Mouse (Mus musculus) heart, postnatal 0 days (tissue): Measurements from ENCODE around the gene Mrgpre. TPM values are rescaled to one million over a fixed set of nuclear protein-coding genes. Genes with fewer than 3 reads are reported as not detected.
A peak's percentile ranks its signal among the peaks of the same experiment; 100 is the strongest.

Experiments used
- ATAC-seq: fragments of 200-750 bp; cut with Nextera tagmentation; 2 replicates; pipeline ENCODE4 v1.8.0; 2017; ENCODE audit warnings: low read depth, moderate number of reproducible peaks, moderate library complexity; ENCODE audit not compliant: insufficient read depth
- DNase-seq: peaks from one replicate; pipeline ENCODE4 v3.0.0-alpha.2; 2016; ENCODE audit warnings: low spot score
- H3K27ac ChIP-seq: fragments of 300-500 bp; sonication (generic); 2 replicates; pipeline ENCODE4 v1.5.1; 2014; ENCODE audit warnings: low read depth, mild to moderate bottlenecking
- H3K27me3 ChIP-seq: fragments of 300-500 bp; sonication (generic); 2 replicates; pipeline ENCODE4 v1.6.1; 2014; ENCODE audit warnings: low read length, mixed read lengths; ENCODE audit not compliant: control insufficient read depth, insufficient read depth
- H3K36me3 ChIP-seq: fragments of 300-500 bp; sonication (generic); replicated peaks from 2 replicates; pipeline ENCODE4 v1.6.1; 2014; ENCODE audit warnings: low read length, mixed read lengths; ENCODE audit not compliant: control insufficient read depth, insufficient read depth
- H3K4me1 ChIP-seq: fragments of 300-500 bp; sonication (generic); 2 replicates; pipeline ENCODE4 v1.6.1; 2014; ENCODE audit warnings: antibody characterized with exemption; ENCODE audit not compliant: control insufficient read depth, insufficient read depth
- H3K4me2 ChIP-seq: fragments of 300-500 bp; sonication (generic); 2 replicates; pipeline ENCODE4 v1.6.1; 2014; ENCODE audit warnings: low read depth, mild to moderate bottlenecking, low read length, moderate library complexity
- H3K4me3 ChIP-seq: fragments of 300-500 bp; sonication (generic); 2 replicates; pipeline ENCODE4 v1.5.1; 2014; ENCODE audit warnings: low read depth, low read length
- H3K9ac ChIP-seq: fragments of 300-500 bp; sonication (generic); replicated peaks from 2 replicates; pipeline ENCODE4 v1.6.1; 2014; ENCODE audit warnings: low read depth, low read length, mixed read lengths
- H3K9me3 ChIP-seq: fragments of 300-500 bp; sonication (generic); replicated peaks from 2 replicates; pipeline ENCODE4 v1.6.1; 2016; ENCODE audit warnings: low read length; ENCODE audit not compliant: control insufficient read depth
- CTCF ChIP-seq: IDR thresholded peaks from 2 replicates; pipeline ENCODE4 v1.5.1; 2016; ENCODE audit warnings: antibody characterized with exemption, control low read depth, low read depth
- EP300 ChIP-seq: IDR thresholded peaks from 2 replicates; pipeline ENCODE4 v1.6.1; 2016; ENCODE audit warnings: antibody characterized with exemption, low read depth
- WGBS: fragments of 180-500 bp; shearing (Covaris S2); extraction: QIAGEN DNeasy Blood & Tissue Kit; methylation state at CpG from one replicate; pipeline ENCODE4 v1.1.7; 2014; 5-methylcytosine and 5-hydroxymethylcytosine counted together
- microRNA-seq: library from miRNA; unstranded; fragments of <30 nt; microRNA quantifications from one replicate; pipeline ENCODE4, GENCODE M21; 2016
- polyA plus RNA-seq: library from polyadenylated mRNA; unstranded; fragments of >200 nt; fragmentation: Nextera tagmentation; extraction: Ambion mirVana; gene quantifications from 2 replicates; pipeline ENCODE4 v1.2.1, GENCODE M21; 2015
- total RNA-seq: library from RNA; depleted of rRNA; stranded (reverse); fragments of >200 nt; gene quantifications from 2 replicates; pipeline ENCODE4 v1.2.3, GENCODE M21; 2014; ENCODE audit warnings: low replicate concordance; rRNA removed

Mrgpre gene
- total and polyA plus RNA-seq, 2 experiments from 2014 or later = 0.92 to 3.9 TPM

GRCm38 (mm10) chr7:143729886-143730285 is 54.4 kb downstream of the Mrgpre start:
- 64% methylated on average over 10 of the region's 10 CpGs for WGBS
- H3K27ac ChIP-seq = no peak overlapping the region
- DNase-seq (no peak), ATAC-seq (peak; percentile 40; the same call in 1 of the 2 replicates)
- no peak for TF ChIP-seq CTCF
- no peak for TF ChIP-seq EP300
- no peak overlapping the region for H3K9ac ChIP-seq
- no peak overlapping the region for H3K4me3 ChIP-seq
- H3K4me2 ChIP-seq = no peak overlapping the region
- no peaks in the 10 kb centered on the region for H3K27me3 ChIP-seq
- H3K4me1 ChIP-seq = peaks cover 11% of the 10 kb centered on the region
- no peaks in the 10 kb centered on the region for H3K9me3 ChIP-seq
- H3K36me3 ChIP-seq = 0 out of 2 replicates have a peak, but pooled peaks cover 5% of the 10 kb centered on the region

Small RNA genes lying within 50 kb of the gene (microRNA-seq; reads per million reads assigned to microRNA genes)
- not detected for gene Gm22064

Other genes with a start within 250 kb of the Mrgpre start
- 142 and 153 TPM in 2 replicates for gene Nap1l4, start 235.4 kb downstream of the Mrgpre start, total RNA-seq
- gene Nap1l4, start 235.4 kb downstream of the Mrgpre start, polyA plus RNA-seq = 193 and 200 TPM in 2 replicates
- 7.0 and 15.4 TPM in 2 replicates for gene Cars, start 184.4 kb downstream of the Mrgpre start, total RNA-seq
- gene Cars, start 184.4 kb downstream of the Mrgpre start, polyA plus RNA-seq = 14.7 TPM in 2 replicates
- gene Tnfrsf26, start 155.8 kb downstream of the Mrgpre start, total RNA-seq = 0.12 and 0.84 TPM in 2 replicates
- gene Tnfrsf26, start 155.8 kb downstream of the Mrgpre start, polyA plus RNA-seq = 0.37 and 0.38 TPM in 2 replicates
- gene Tnfrsf22, start 134.8 kb downstream of the Mrgpre start, total RNA-seq = 1.9 and 3.2 TPM in 2 replicates
- gene Tnfrsf22, start 134.8 kb downstream of the Mrgpre start, polyA plus RNA-seq = 2.6 and 2.9 TPM in 2 replicates
- 2.0 and 2.5 TPM in 2 replicates for gene Tnfrsf23, start 98.6 kb downstream of the Mrgpre start, total RNA-seq
- 1.9 and 2.3 TPM in 2 replicates for gene Tnfrsf23, start 98.6 kb downstream of the Mrgpre start, polyA plus RNA-seq
- 57.4 and 58.7 TPM in 2 replicates for gene Osbpl5, start 27.5 kb downstream of the Mrgpre start, total RNA-seq
- gene Osbpl5, start 27.5 kb downstream of the Mrgpre start, polyA plus RNA-seq = 16.3 and 18.1 TPM in 2 replicates
- not detected in 2 replicates for gene Mrgprg, start 17.5 kb downstream of the Mrgpre start, total RNA-seq
- gene Mrgprg, start 17.5 kb downstream of the Mrgpre start, polyA plus RNA-seq = not detected in 2 replicates
- gene Nadsyn1, start 38.3 kb upstream of the Mrgpre start, total RNA-seq = 8.4 and 11.3 TPM in 2 replicates
- 7.8 and 8.5 TPM in 2 replicates for gene Nadsyn1, start 38.3 kb upstream of the Mrgpre start, polyA plus RNA-seq
- 23.9 and 27.7 TPM in 2 replicates for gene Dhcr7, start 38.6 kb upstream of the Mrgpre start, total RNA-seq
- gene Dhcr7, start 38.6 kb upstream of the Mrgpre start, polyA plus RNA-seq = 10.8 and 11.1 TPM in 2 replicates
- gene Gm498, start 82.3 kb upstream of the Mrgpre start, total RNA-seq = not detected in 2 replicates
- not detected in 2 replicates for gene Gm498, start 82.3 kb upstream of the Mrgpre start, polyA plus RNA-seq
- 0.95 and 3.3 TPM in 2 replicates for gene Shank2, start 217.4 kb upstream of the Mrgpre start, total RNA-seq
- gene Shank2, start 217.4 kb upstream of the Mrgpre start, polyA plus RNA-seq = 0.19 TPM in 2 replicates